In genomic region chr5:27261746-27262727, GRCm38 (mm10) we compare ENCODE assay signal across 8 mouse cellular contexts.
A peak's percentile ranks its signal among the peaks of the same experiment; 100 is the strongest.
DNase-seq lines count a peak whose midpoint lies in the region; ATAC-seq lines count a peak whose summit lies in the region.

No protein-coding gene starts in this region.

- H3K36me3 ChIP-seq in forebrain, embryonic 13.5 days (ENCODE audit: poor library complexity, severe bottlenecking): no peaks in the 10 kb centered on the region
- H3K36me3 ChIP-seq in midbrain, embryonic 15.5 days (replicated peaks): no peaks in the 10 kb centered on the region

- no peaks in the 10 kb centered on the region for H3K27me3 ChIP-seq in forebrain, embryonic 13.5 days
- H3K27me3 ChIP-seq in midbrain, embryonic 15.5 days (replicated peaks): no peaks in the 10 kb centered on the region

- no peaks in the 10 kb centered on the region for H3K9me3 ChIP-seq in forebrain, embryonic 13.5 days (replicated peaks)
- H3K9me3 ChIP-seq in midbrain, embryonic 15.5 days: no peaks in the 10 kb centered on the region

- H3K4me2 ChIP-seq in forebrain, embryonic 13.5 days: peak overlapping the region; percentile 65
- H3K4me2 ChIP-seq in midbrain, embryonic 15.5 days: peak overlapping the region; percentile 73

- WGBS in forebrain, embryonic 13.5 days: 2% methylated on average over 27 of the region's 27 CpGs
- 3% methylated on average over 27 of the region's 27 CpGs for WGBS in midbrain, embryonic 15.5 days

- H3K9ac ChIP-seq in forebrain, embryonic 13.5 days: peak overlapping the region; percentile 63
- peak overlapping the region; percentile 65 for H3K9ac ChIP-seq in midbrain, embryonic 15.5 days

- ATAC-seq in cerebellum, adult (ENCODE audit: insufficient number of reproducible peaks, low FRiP score, low TSS enrichment): peak; percentile 47
- ATAC-seq in forebrain, embryonic 13.5 days: peak; percentile 96
- ATAC-seq in midbrain, embryonic 15.5 days (replicated peaks): peak; percentile 95

- peak overlapping the region; percentile 72 for H3K27ac ChIP-seq in forebrain, embryonic 13.5 days
- peak overlapping the region; percentile 91 for H3K27ac ChIP-seq in midbrain, embryonic 15.5 days

- peak; percentile 14 for DNase-seq in gastrocnemius, postnatal 10 days
- no peak for DNase-seq in gastrocnemius, postnatal 4 days (ENCODE audit: low spot score in 2 of 2)
- peak; percentile 73 to 81 for DNase-seq in layer of hippocampus, postnatal 10 days (ENCODE audit: low spot score in 2 of 2)
- DNase-seq in urinary bladder, postnatal 14 days (ENCODE audit: low spot score): no peak
- DNase-seq in spleen, adult 18-20 months: no peak

- H3K4me3 ChIP-seq in forebrain, embryonic 13.5 days: peak overlapping the region; percentile 41
- H3K4me3 ChIP-seq in midbrain, embryonic 15.5 days: peak overlapping the region; percentile 49

- peaks cover 22% of the 10 kb centered on the region for H3K4me1 ChIP-seq in forebrain, embryonic 13.5 days
- H3K4me1 ChIP-seq in midbrain, embryonic 15.5 days: peaks cover 38% of the 10 kb centered on the region

Comparison
In these comparisons a context has a peak if more than half of its experiments do, and no peak if none do; other contexts are left out.
1. DNase-seq: peak in gastrocnemius, postnatal 10 days (single experiment) and layer of hippocampus, postnatal 10 days (2 of 2); none in gastrocnemius, postnatal 4 days (0 of 2), urinary bladder, postnatal 14 days (single experiment) and spleen, adult 18-20 months (0 of 2).
2. Peak in every context shown above with its lines, with median percentiles within 50 percentile points of each other: ATAC-seq.